Mouse (Mus musculus) hindbrain, embryonic 11.5 days (tissue): Measurements from ENCODE around the gene Atp6v0c. TPM values are rescaled to one million over a fixed set of nuclear protein-coding genes. Genes with fewer than 3 reads are reported as not detected.

Source experiments
- ATAC-seq: fragments of 200-750 bp; cut with Nextera tagmentation; 2 replicates; pipeline ENCODE4 v1.8.0; 2017; ENCODE audit warnings: mild to moderate bottlenecking, moderate TSS enrichment, moderate library complexity; ENCODE audit not compliant: low FRiP score
- DNase-seq: peaks from one replicate; pipeline ENCODE4 v3.0.0-alpha.2; 2015; ENCODE audit warnings: low spot score
- H3K27ac ChIP-seq: fragments of 300-500 bp; sonication (generic); 2 replicates; pipeline ENCODE4 v1.5.1; 2014; ENCODE audit warnings: mild to moderate bottlenecking, low read depth, low read length
- H3K27me3 ChIP-seq: fragments of 300-500 bp; sonication (generic); 2 replicates; pipeline ENCODE4 v1.6.1; 2014; ENCODE audit warnings: mild to moderate bottlenecking, low read length, moderate library complexity, mixed read lengths; ENCODE audit not compliant: control insufficient read depth, insufficient read depth
- H3K36me3 ChIP-seq: fragments of 300-500 bp; sonication (generic); 2 replicates; pipeline ENCODE4 v1.6.1; 2014; ENCODE audit warnings: mild to moderate bottlenecking, low read length, moderate library complexity, mixed read lengths; ENCODE audit not compliant: control insufficient read depth, insufficient read depth
- H3K4me1 ChIP-seq: fragments of 300-500 bp; sonication (generic); replicated peaks from 2 replicates; pipeline ENCODE4 v1.6.1; 2014; ENCODE audit warnings: low read length, mixed read lengths; ENCODE audit not compliant: control insufficient read depth, insufficient read depth
- H3K4me2 ChIP-seq: fragments of 300-500 bp; sonication (generic); replicated peaks from 2 replicates; pipeline ENCODE4 v1.6.1; 2014; ENCODE audit warnings: mild to moderate bottlenecking, low read depth, low read length
- H3K4me3 ChIP-seq: fragments of 300-500 bp; sonication (generic); 2 replicates; pipeline ENCODE4 v1.5.1; 2014; ENCODE audit warnings: low read depth, low read length
- H3K9ac ChIP-seq: fragments of 300-500 bp; sonication (generic); 2 replicates; pipeline ENCODE4 v1.6.1; 2014; ENCODE audit warnings: low read depth, low read length
- H3K9me3 ChIP-seq: fragments of 300-500 bp; sonication (generic); 2 replicates; pipeline ENCODE4 v1.6.1; 2016; ENCODE audit warnings: low read length; ENCODE audit not compliant: control insufficient read depth
- WGBS: fragments of 180-500 bp; shearing (Covaris S2); extraction: QIAGEN DNeasy Blood & Tissue Kit; methylation state at CpG from one replicate; pipeline ENCODE4 v1.1.7; 2014; 5-methylcytosine and 5-hydroxymethylcytosine counted together
- polyA plus RNA-seq: library from polyadenylated mRNA; unstranded; fragments of >200 nt; fragmentation: Nextera tagmentation; extraction: Ambion mirVana; gene quantifications from 2 replicates; pipeline ENCODE4 v1.2.1, GENCODE M21; 2014

Gene Atp6v0c
- polyA plus RNA-seq, 1 experiment from 2014 or later, result 499 TPM

DNA sequence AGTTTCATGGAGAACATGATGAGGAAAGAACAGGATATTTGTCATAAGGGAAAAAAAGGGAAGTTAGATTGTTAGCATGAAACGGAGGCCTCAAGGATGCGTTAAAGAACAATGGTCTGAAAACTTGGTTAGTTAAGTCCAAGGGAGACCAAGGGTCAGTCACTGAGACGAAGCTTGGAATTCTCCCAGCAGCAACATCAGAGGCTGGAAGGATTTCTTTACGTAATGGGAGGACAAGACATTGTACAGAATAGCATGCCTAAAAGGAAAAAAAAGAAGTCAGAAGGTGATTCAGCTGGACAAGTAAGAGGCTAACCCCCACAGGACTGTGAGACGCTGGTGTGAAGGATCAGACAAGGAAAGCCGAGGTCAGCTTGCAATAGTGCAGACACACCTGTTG lies 2.4 kb downstream of the Atp6v0c start:
- ATAC-seq, result no peak
- DNase-seq, result no peak
- Histone ChIP-seq H3K4me1 (peaks cover 11% of the 10 kb centered on the region), H3K9ac (no peak overlapping the region), H3K27me3 (no peaks in the 10 kb centered on the region), H3K27ac (no peak overlapping the region), H3K4me2 (no peak overlapping the region), H3K9me3 (no peaks in the 10 kb centered on the region), H3K36me3 (no peaks in the 10 kb centered on the region), H3K4me3 (no peak overlapping the region)
- WGBS, result 94% methylated on average over 6 of the region's 6 CpGs

DNA sequence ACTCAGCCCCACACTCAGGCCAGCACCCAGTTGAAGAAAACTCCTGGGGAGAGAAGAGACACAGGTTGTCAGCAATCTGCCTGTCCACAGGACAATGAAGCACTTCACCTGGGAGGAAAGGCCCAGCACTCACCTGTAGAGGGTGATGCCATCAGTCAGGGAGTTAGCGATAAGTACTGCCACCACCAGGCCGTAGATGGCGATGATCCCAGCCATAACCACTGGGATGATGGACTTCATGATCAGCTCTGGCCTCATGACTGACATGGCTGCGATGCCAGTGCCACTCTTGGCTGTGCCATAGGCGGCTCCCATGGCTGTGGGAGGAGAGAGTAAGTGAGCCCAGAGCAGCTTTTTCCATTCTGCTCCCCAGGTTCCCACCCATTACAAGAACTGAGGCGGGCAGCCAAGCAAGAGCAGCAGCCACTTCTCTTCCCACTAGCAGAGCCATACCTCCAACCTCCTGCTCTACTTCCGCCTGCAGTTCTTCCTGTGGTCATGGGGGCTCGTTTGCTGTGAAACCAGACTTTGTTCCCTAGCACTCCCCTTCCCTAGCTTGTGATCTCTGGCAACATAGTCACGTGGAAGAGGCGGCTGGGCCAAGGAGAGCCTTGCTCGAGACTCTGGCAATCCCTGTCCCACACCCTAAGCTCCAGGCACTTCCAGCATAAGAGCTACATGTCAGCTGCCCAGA lies 4.8 kb downstream of the Atp6v0c start:
- ATAC-seq (no peak), DNase-seq (no peak)
- Histone ChIP-seq H3K4me3 (no peak overlapping the region), H3K27me3 (no peaks in the 10 kb centered on the region), H3K36me3 (no peaks in the 10 kb centered on the region), H3K4me1 (peaks cover 11% of the 10 kb centered on the region), H3K27ac (no peak overlapping the region), H3K9me3 (no peaks in the 10 kb centered on the region), H3K4me2 (no peak overlapping the region), H3K9ac (no peak overlapping the region)
- WGBS, result 89% methylated on average over 10 of the region's 11 CpGs

GRCm38 (mm10) chr17:24163176-24163962 lies 6.1 kb downstream of the Atp6v0c start, which contains the start of gene Amdhd2:
Amdhd2 (minus strand) TSS chr17:24163766.
- Histone ChIP-seq H3K9ac (peak within 1 kb of the TSS; percentile 87), H3K4me3 (peak within 1 kb of the TSS; percentile 83), H3K4me2 (peak within 1 kb of the TSS; percentile 96), H3K27ac (peak within 1 kb of the TSS; percentile 76), H3K9me3 (no peaks in the 10 kb centered on the region), H3K36me3 (no peaks in the 10 kb centered on the region), H3K27me3 (no peaks in the 10 kb centered on the region), H3K4me1 (peaks cover 11% of the 10 kb centered on the region)
- WGBS, result 1% methylated on average over 47 of the region's 47 CpGs
- ATAC-seq, result peak; percentile 94
- DNase-seq, result peak; percentile 99

DNA sequence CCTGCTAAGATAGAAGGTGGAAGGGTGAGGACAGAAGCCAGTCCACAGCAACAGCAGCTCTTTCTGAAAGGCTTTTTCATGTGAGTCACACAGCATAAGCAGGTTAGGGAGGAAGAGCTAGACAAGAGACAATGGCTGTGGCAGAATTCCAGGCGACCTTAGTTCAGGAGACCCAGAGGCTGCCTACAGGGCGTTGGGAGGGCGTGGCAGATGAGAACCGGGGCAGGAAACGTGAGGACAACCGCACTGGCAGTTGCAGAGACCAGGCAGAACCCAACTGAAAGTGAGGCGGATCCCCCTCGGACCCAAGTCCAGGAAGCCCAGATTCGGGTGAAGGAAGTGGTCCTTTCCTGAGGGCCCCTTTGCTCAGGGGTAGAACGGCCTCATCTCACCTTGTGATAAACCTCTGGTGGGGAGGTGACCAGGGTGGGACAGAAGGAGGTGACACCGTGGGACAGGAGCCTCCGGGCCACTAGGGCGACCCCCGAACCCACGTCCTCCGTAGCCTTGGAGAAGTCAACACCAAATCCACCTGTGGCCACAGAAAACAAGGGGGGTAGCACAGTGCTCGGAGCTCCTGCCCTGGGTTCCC lies 6.8 kb downstream of the Atp6v0c start:
- WGBS, result 24% methylated on average over 17 of the region's 17 CpGs
- no peak overlapping the region for H3K27ac ChIP-seq
- peak overlapping the region; percentile 87 for H3K9ac ChIP-seq
- no peaks in the 10 kb centered on the region for H3K9me3 ChIP-seq
- ATAC-seq, result no peak
- no peaks in the 10 kb centered on the region for H3K27me3 ChIP-seq
- peak overlapping the region; percentile 83 for H3K4me3 ChIP-seq
- peak overlapping the region; percentile 96 for H3K4me2 ChIP-seq
- DNase-seq, result no peak
- peaks cover 5% of the 10 kb centered on the region for H3K4me1 ChIP-seq
- no peaks in the 10 kb centered on the region for H3K36me3 ChIP-seq

GRCm38 (mm10) chr17:24161466-24161865 lies 8.0 kb downstream of the Atp6v0c start:
- H3K9ac ChIP-seq, result no peak overlapping the region
- no peak overlapping the region for H3K4me2 ChIP-seq
- H3K27ac ChIP-seq, result no peak overlapping the region
- H3K36me3 ChIP-seq, result no peaks in the 10 kb centered on the region
- DNase-seq (no peak), ATAC-seq (no peak)
- H3K4me3 ChIP-seq, result no peak overlapping the region
- WGBS, result 87% methylated on average over 5 of the region's 5 CpGs
- H3K9me3 ChIP-seq, result no peaks in the 10 kb centered on the region
- peaks cover 4% of the 10 kb centered on the region; the same call in 1 of the 2 replicates for H3K4me1 ChIP-seq
- H3K27me3 ChIP-seq, result no peaks in the 10 kb centered on the region

GRCm38 (mm10) chr17:24157526-24157925 lies 12.0 kb downstream of the Atp6v0c start:
- 93% methylated on average over 4 of the region's 4 CpGs for WGBS
- Histone ChIP-seq H3K36me3 (no peaks in the 10 kb centered on the region), H3K27me3 (no peaks in the 10 kb centered on the region), H3K4me2 (no peak overlapping the region), H3K9me3 (no peaks in the 10 kb centered on the region), H3K4me3 (no peak overlapping the region), H3K4me1 (no peaks in the 10 kb centered on the region), H3K9ac (no peak overlapping the region), H3K27ac (no peak overlapping the region)
- ATAC-seq, result no peak
- DNase-seq, result no peak

DNA sequence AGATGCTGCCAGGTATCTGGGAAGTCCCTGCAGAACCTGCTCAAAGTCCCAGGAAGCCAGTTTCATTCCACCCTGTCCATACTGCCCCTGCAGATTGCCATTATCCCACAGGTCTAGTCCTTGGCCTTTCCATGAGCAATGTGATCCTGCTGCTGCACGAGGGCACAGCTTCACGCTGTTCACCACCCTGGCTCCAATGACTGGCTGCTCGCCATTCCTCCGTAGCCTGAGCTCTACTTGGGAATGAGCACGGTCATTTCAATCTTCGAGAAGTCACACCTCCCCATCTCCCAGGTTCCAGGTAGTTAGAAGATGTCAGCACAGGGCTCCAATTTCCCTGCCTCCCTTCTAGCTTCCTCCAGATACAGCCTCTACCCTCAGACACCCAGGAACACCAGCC lies 12.4 kb downstream of the Atp6v0c start:
- no peak overlapping the region for H3K9ac ChIP-seq
- ATAC-seq (no peak), DNase-seq (no peak)
- H3K27ac ChIP-seq, result no peak overlapping the region
- no peak overlapping the region for H3K4me3 ChIP-seq
- H3K27me3 ChIP-seq, result no peaks in the 10 kb centered on the region
- no peaks in the 10 kb centered on the region for H3K9me3 ChIP-seq
- WGBS, result 88% methylated on average over 6 of the region's 6 CpGs
- no peaks in the 10 kb centered on the region for H3K36me3 ChIP-seq
- no peaks in the 10 kb centered on the region for H3K4me1 ChIP-seq
- no peak overlapping the region for H3K4me2 ChIP-seq

DNA sequence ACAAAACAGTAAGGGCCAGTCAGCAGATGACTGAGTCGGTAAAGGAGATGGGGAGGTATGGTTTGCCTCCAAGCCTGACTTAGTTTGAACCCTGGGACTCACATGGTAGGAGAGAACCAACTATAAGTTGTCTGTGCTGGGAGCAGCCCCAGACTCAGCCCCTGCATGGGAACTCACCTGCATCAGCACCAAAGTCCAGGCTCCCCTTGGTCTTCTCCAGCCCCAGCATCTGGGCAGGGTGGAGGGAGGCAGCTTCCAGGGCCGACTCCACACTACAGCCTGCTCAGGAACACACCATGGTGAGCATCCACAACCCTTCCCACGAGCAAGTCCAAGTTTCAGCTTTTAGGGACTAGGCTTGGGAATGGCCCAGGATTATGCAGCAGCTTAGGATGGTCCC lies 13.1 kb downstream of the Atp6v0c start:
- Histone ChIP-seq H3K4me1 (no peaks in the 10 kb centered on the region), H3K9me3 (no peaks in the 10 kb centered on the region), H3K36me3 (no peaks in the 10 kb centered on the region), H3K4me3 (no peak overlapping the region), H3K27me3 (no peaks in the 10 kb centered on the region), H3K9ac (no peak overlapping the region), H3K27ac (no peak overlapping the region), H3K4me2 (no peak overlapping the region)
- DNase-seq, result no peak
- 94% methylated on average over 3 of the region's 3 CpGs for WGBS
- ATAC-seq, result no peak
